Mouse (Mus musculus) MEL (cell line): ENCODE results near the gene Gpc5. TPM values are rescaled to one million over a fixed set of nuclear protein-coding genes. Genes with fewer than 3 reads are reported as not detected.

Source experiments
- DNase-seq: peaks from one replicate; pipeline ENCODE4 v3.0.0; 2011; ENCODE audit warnings: low read depth, low spot score
- H3K27ac ChIP-seq: 2 replicates; pipeline ENCODE4 v1.5.1; 2012; ENCODE audit warnings: low read depth, mild to moderate bottlenecking, control low read depth, low read length, moderate library complexity; ENCODE audit not compliant: control insufficient read depth
- H3K27me3 ChIP-seq, 2 experiments: fragments of 150-350 bp in 1 of 2; sonication (generic) in 1 of 2; 2 replicates each; pipeline ENCODE4 v1.6.1; 2012; ENCODE audit warnings: low read length in 2 of 2, mild to moderate bottlenecking in 2 of 2, improper control_type of control experiment in 1 of 2, moderate library complexity in 1 of 2; ENCODE audit not compliant: insufficient read depth in 2 of 2, control insufficient read depth in 1 of 2
- H3K36me3 ChIP-seq, 2 experiments: 2 replicates each; pipeline ENCODE4 v1.6.1; 2012 to 2014; ENCODE audit warnings: low read length in 2 of 2, improper control_type of control experiment in 1 of 2, inconsistent platforms in 1 of 2, mild to moderate bottlenecking in 1 of 2; ENCODE audit not compliant: insufficient read depth in 2 of 2, control insufficient read depth in 1 of 2
- H3K4me1 ChIP-seq, 2 experiments: fragments of 150-350 bp in 1 of 2; sonication (generic) in 1 of 2; 2 replicates each; pipeline ENCODE4 v1.6.1; 2012; ENCODE audit warnings: low read length in 2 of 2, improper control_type of control experiment in 1 of 2, mild to moderate bottlenecking in 1 of 2; ENCODE audit not compliant: insufficient read depth in 2 of 2, control insufficient read depth in 1 of 2
- H3K4me3 ChIP-seq, 2 experiments: fragments of 150-350 bp in 1 of 2; sonication (generic) in 1 of 2; 2 replicates each; pipeline ENCODE4 v1.5.1; 2012; ENCODE audit warnings: low read depth in 2 of 2, low read length in 2 of 2, mild to moderate bottlenecking in 2 of 2, moderate library complexity in 2 of 2, control low read depth in 1 of 2, improper control_type of control experiment in 1 of 2; ENCODE audit not compliant: control insufficient read depth in 1 of 2, insufficient read depth in 1 of 2
- H3K79me2 ChIP-seq: 2 replicates; pipeline ENCODE4 v1.6.1; 2012; ENCODE audit warnings: mild to moderate bottlenecking, low read length, moderate library complexity; ENCODE audit not compliant: control insufficient read depth, poor library complexity, insufficient read depth
- H3K9ac ChIP-seq: 2 replicates; pipeline ENCODE4 v1.6.1; 2012; ENCODE audit warnings: low read depth, mild to moderate bottlenecking, control low read depth, low read length, moderate library complexity; ENCODE audit not compliant: control insufficient read depth, poor library complexity, severe bottlenecking
- H3K9me3 ChIP-seq: fragments of 150-350 bp; sonication (generic); replicated peaks from 2 replicates; pipeline ENCODE4 v1.6.1; 2012; ENCODE audit warnings: mild to moderate bottlenecking, low read length, improper control_type of control experiment, moderate library complexity; ENCODE audit not compliant: insufficient read depth
- BHLHE40 ChIP-seq: IDR thresholded peaks from 2 replicates; pipeline ENCODE4 v1.6.1; 2012; ENCODE audit warnings: low read depth, mild to moderate bottlenecking, inconsistent platforms, low read length, improper control_type of control experiment, borderline replicate concordance
- CHD1 ChIP-seq: IDR thresholded peaks from 2 replicates; pipeline ENCODE4 v1.6.1; 2012; ENCODE audit warnings: low read depth, mild to moderate bottlenecking, inconsistent platforms, low read length, improper control_type of control experiment
- ELF1 ChIP-seq: IDR thresholded peaks from 2 replicates; pipeline ENCODE4 v1.6.1; 2014; ENCODE audit warnings: low read depth, mild to moderate bottlenecking, inconsistent platforms, low read length, improper control_type of control experiment, moderate library complexity
- EP300 ChIP-seq, 2 experiments: IDR thresholded peaks; 2 replicates each; pipeline ENCODE4 v1.6.1; 2011; ENCODE audit warnings: improper control_type of control experiment in 2 of 2, low read length in 2 of 2, low read depth in 1 of 2, mild to moderate bottlenecking in 1 of 2
- GATA1 ChIP-seq: IDR thresholded peaks from 2 replicates; pipeline ENCODE4 v1.6.1; 2011; ENCODE audit warnings: low read depth, low read length, improper control_type of control experiment
- HCFC1 ChIP-seq: IDR thresholded peaks from 2 replicates; pipeline ENCODE4 v1.6.1; 2012; ENCODE audit warnings: low read depth, mild to moderate bottlenecking, inconsistent platforms, low read length, improper control_type of control experiment, moderate library complexity
- MAFK ChIP-seq: IDR thresholded peaks from 2 replicates; pipeline ENCODE4 v1.6.1; 2011; ENCODE audit warnings: low read depth, mild to moderate bottlenecking, low read length, improper control_type of control experiment, borderline replicate concordance
- MAX ChIP-seq: IDR thresholded peaks from 2 replicates; pipeline ENCODE4 v1.6.1; 2011; ENCODE audit warnings: low read length, improper control_type of control experiment
- MAZ ChIP-seq: IDR thresholded peaks from 2 replicates; pipeline ENCODE4 v1.6.1; 2012; ENCODE audit warnings: low read depth, mild to moderate bottlenecking, inconsistent platforms, low read length, improper control_type of control experiment
- MEF2A ChIP-seq: IDR thresholded peaks from 2 replicates; pipeline ENCODE4 v1.6.1; 2014; ENCODE audit warnings: low read depth, mild to moderate bottlenecking, inconsistent platforms, low read length, improper control_type of control experiment; ENCODE audit not compliant: poor library complexity, insufficient replicate concordance, severe bottlenecking; ENCODE audit errors: extremely low read depth
- MYB ChIP-seq: IDR thresholded peaks from 2 replicates; pipeline ENCODE4 v1.6.1; 2011; ENCODE audit warnings: mild to moderate bottlenecking, low read depth, low read length, improper control_type of control experiment
- NELFE ChIP-seq: IDR thresholded peaks from 2 replicates; pipeline ENCODE4 v1.6.1; 2011; ENCODE audit warnings: low read depth, low read length, improper control_type of control experiment
- POLR2AphosphoS5 ChIP-seq: IDR thresholded peaks from 2 replicates; pipeline ENCODE4 v1.6.1; 2012; ENCODE audit warnings: low read depth, borderline replicate concordance, mild to moderate bottlenecking, inconsistent platforms, low read length, moderate library complexity, mixed read lengths
- RAD21 ChIP-seq: IDR thresholded peaks from 2 replicates; pipeline ENCODE4 v1.6.1; 2011; ENCODE audit warnings: mild to moderate bottlenecking, low read depth, low read length, improper control_type of control experiment
- RCOR1 ChIP-seq: IDR thresholded peaks from 2 replicates; pipeline ENCODE4 v1.6.1; 2012; ENCODE audit warnings: low read depth, mild to moderate bottlenecking, inconsistent platforms, low read length, improper control_type of control experiment
- SMC3 ChIP-seq: IDR thresholded peaks from 2 replicates; pipeline ENCODE4 v1.6.1; 2011; ENCODE audit warnings: low read depth, low read length, improper control_type of control experiment
- TCF12 ChIP-seq: IDR thresholded peaks from 2 replicates; pipeline ENCODE4 v1.6.1; 2014; ENCODE audit warnings: low read depth, mild to moderate bottlenecking, inconsistent platforms, low read length, improper control_type of control experiment, moderate library complexity
- USF2 ChIP-seq, 2 experiments: IDR thresholded peaks; 2 replicates each; pipeline ENCODE4 v1.6.1; 2011 to 2012; ENCODE audit warnings: improper control_type of control experiment in 2 of 2, low read length in 2 of 2, borderline replicate concordance in 1 of 2, inconsistent platforms in 1 of 2, low read depth in 1 of 2, mild to moderate bottlenecking in 1 of 2; ENCODE audit not compliant: insufficient read depth in 1 of 2
- ZC3H11A ChIP-seq: IDR thresholded peaks from 2 replicates; pipeline ENCODE4 v1.6.1; 2012; ENCODE audit warnings: low read depth, mild to moderate bottlenecking, inconsistent platforms, low read length, improper control_type of control experiment
- ZKSCAN1 ChIP-seq: IDR thresholded peaks from 2 replicates; pipeline ENCODE4 v1.6.1; 2012; ENCODE audit warnings: low read depth, mild to moderate bottlenecking, inconsistent platforms, low read length, improper control_type of control experiment, moderate library complexity
- polyA plus RNA-seq, 2 experiments: library from polyadenylated mRNA; stranded (reverse) in 1 of 2; unstranded in 1 of 2; fragments of >175 nt in 1 of 2; fragments of >200 nt in 1 of 2; gene quantifications; 2 replicates each; pipeline versions ENCODE4 v1.2.1 to v1.2.4; 2012; ENCODE audit warnings: low replicate concordance in 2 of 2, low read depth in 1 of 2; ENCODE audit not compliant: insufficient read length in 2 of 2, insufficient read depth in 1 of 2, missing spikeins in 1 of 2
- total RNA-seq: library from RNA; depleted of rRNA; stranded (reverse); fragments of 300-350 nt; gene quantifications from 2 replicates; pipeline ENCODE4 v1.2.3, GENCODE M21; 2012

The Gpc5 gene
- total and polyA plus RNA-seq, 3 experiments: not detected

DNA sequence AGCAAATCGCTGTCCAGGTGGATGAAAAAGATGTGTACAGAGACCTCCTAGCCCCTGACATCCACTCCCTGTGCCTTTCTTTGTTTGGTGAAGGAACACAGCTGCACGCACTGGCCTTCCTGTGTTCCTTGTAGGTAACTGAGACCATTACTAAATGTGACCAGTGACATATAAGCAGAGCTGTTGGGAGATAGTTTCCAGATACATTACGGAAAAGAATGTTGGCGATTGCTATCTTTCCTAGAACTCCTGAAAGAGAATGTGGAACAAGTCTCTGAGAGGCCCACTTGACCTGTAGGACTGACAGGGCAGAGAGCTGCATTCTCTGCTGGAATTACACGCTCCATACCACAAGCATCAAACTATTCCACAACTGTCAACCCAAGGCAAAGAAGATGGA is 1459.4 kb downstream of the Gpc5 start:
- H3K27ac ChIP-seq: no peak overlapping the region
- TF ChIP-seq MEF2A: no peak
- no peaks in the 10 kb centered on the region for H3K27me3 ChIP-seq
- DNase-seq: no peak
- no peaks in the 10 kb centered on the region for H3K9me3 ChIP-seq
- H3K4me1 ChIP-seq: no peaks in the 10 kb centered on the region
- H3K79me2 ChIP-seq: no peaks in the 10 kb centered on the region
- H3K9ac ChIP-seq: no peak overlapping the region
- no peaks in the 10 kb centered on the region for H3K36me3 ChIP-seq
- H3K4me3 ChIP-seq: no peak overlapping the region

DNA sequence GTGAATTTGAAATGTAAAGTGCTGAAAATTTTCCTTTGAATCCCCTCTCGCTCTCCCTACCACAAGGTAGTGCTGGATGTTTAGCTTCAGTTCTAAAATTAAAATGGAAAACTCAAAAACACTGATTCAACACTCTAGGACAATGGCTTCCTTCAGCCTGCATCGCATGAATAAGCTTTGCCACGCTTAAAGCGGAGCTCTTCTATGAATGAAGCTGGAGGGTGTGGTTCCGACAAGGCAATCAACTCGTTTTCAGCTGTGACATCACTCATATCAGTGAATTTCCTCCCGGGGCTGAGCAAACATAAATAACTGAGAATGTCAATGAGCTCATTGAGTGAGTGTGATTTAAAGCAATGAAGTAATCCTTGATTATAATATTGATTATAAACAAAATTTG is 1461.3 kb downstream of the Gpc5 start:
- H3K4me1 ChIP-seq: no peaks in the 10 kb centered on the region
- H3K9ac ChIP-seq: no peak overlapping the region
- H3K27ac ChIP-seq: no peak overlapping the region
- no peaks in the 10 kb centered on the region for H3K36me3 ChIP-seq
- TF ChIP-seq MAZ (no peak), BHLHE40 (no peak), GATA1 (no peak), POLR2AphosphoS5 (no peak), MYB (no peak), ZKSCAN1 (no peak), RAD21 (no peak), EP300 (IDR thresholded peaks at IDR 0.05; ENCODE audit: low read depth in 1 of 2, low read length in 2 of 2) (no peak), NELFE (no peak), MAFK (no peak), ZC3H11A (no peak), TCF12 (no peak), ELF1 (no peak), RCOR1 (no peak), CHD1 (no peak), SMC3 (no peak), USF2 (IDR thresholded peaks at IDR 0.05; ENCODE audit: borderline replicate concordance in 1 of 2, insufficient read depth in 1 of 2, low read depth in 1 of 2, low read length in 2 of 2) (no peak), HCFC1 (no peak), MAX (no peak), MEF2A (no peak)
- TF ChIP-seq, all 39 proteins: peak for 0
- no peak for DNase-seq
- no peaks in the 10 kb centered on the region for H3K79me2 ChIP-seq
- no peaks in the 10 kb centered on the region for H3K27me3 ChIP-seq
- H3K4me3 ChIP-seq: no peak overlapping the region
- H3K9me3 ChIP-seq: no peaks in the 10 kb centered on the region
